Mouse (Mus musculus): ENCODE results near the gene Nrbp1.
"Not testable (repeated sequence)": the region's sequence is repeated elsewhere in the genome, so short reads cannot be mapped to it uniquely, and the experiment has no call there.

The Nrbp1 gene

DNA sequence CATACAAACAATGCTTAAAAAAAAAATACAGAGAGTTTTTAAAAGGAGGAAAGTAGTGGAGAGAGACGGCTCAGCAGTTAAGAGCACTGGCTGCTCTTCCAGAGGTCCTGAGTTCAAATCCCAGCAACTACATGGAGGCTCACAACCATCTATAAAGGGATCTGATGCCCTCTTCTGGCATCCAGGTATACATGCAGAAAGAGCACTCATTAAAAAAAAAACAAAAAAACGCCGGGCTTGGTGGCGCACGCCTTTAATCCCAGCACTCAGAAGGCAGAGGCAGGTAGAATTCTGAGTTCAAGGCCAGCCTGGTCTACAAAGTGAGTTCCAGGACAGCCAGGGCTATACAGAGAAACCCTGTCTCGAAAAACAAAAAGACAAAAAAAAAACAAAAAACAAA, 24.1 kb upstream of the Nrbp1 start:
- not testable (repeated sequence) for DNase-seq

DNA sequence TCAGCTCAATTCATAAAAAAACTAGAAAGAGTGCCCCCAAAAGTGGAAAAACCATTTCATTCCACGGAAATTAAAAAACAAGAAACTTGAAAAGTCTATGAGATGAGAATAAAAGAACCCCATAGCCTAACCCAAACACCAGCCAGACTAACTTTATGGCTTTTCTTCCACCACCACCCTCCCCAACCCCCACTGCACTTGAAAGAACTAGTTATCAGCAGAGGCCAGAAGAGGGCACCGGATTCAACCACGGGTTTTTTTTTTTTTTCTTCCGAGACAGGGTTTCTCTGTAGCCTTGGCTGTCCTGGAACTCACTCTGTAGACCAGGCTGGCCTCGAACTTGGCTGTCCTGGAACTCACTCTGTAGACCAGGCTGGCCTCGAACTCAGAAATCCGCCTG, 22.4 kb upstream of the Nrbp1 start:
- DNase-seq, result no peak

DNA sequence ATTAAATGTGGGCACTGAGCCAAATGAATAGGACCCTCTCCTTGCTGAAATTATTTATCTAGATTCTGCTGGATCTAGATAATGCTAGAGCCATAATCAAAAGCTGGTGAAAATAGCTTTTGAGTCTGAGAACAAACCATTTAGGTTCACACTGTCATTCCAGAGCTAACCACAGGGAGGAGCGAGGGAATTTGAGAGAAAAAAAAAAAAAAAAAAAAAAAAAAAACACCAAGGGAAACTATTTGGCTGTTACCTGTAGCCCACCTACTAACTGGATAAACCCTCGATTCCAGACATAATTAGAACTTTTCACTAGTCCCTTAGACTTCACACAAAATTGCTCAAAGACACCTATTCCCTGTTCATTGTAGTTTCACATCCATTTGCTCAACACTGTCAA, 21.6 kb upstream of the Nrbp1 start:
- DNase-seq, result no peak

DNA sequence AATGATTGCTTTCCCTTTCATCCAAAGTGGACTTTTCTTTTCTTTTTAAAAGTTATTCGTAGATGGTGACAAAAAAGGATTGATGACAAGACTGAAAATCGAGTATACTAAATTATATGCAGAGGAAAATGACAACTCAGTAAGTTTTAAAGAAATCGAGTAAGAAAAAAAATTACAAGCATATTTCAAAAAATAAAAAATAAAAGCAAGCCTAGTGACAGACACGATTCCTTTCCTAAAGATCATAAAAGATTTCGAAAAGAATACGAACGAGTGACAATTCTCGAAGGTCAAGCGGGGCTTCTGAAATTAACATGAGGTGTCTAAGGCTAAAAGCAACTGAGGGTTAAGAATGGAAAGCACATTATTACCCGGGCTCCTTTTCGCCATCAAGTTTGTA, 21.2 kb upstream of the Nrbp1 start:
- DNase-seq, result no peak

DNA sequence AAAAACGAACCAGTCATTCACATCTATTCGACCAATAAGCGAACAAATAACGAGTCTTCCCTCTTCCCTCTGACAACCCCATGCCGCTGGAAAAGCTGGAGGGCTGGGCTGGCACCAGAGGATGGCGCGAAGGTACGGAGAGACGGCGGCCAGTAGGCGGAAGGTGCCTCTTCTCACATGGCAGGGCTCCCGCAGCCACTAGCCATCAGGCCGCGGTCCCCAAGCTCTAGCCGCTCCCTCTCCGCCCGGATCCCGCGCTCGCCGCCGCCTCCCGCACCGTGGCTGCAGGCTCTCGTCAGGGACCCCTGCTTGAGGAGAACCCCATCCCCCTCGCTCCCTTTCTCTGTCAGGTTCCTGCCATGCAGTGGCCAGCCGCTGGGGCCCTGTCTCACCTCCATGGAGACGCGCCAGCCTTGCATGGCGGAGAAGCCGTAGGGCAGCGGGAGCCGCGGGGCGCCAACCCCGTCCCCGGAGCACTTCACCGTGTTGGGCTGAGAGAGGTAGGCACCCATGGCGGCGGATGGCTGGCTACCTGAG, 20.7 kb upstream of the Nrbp1 start:
- no peak for DNase-seq

DNA sequence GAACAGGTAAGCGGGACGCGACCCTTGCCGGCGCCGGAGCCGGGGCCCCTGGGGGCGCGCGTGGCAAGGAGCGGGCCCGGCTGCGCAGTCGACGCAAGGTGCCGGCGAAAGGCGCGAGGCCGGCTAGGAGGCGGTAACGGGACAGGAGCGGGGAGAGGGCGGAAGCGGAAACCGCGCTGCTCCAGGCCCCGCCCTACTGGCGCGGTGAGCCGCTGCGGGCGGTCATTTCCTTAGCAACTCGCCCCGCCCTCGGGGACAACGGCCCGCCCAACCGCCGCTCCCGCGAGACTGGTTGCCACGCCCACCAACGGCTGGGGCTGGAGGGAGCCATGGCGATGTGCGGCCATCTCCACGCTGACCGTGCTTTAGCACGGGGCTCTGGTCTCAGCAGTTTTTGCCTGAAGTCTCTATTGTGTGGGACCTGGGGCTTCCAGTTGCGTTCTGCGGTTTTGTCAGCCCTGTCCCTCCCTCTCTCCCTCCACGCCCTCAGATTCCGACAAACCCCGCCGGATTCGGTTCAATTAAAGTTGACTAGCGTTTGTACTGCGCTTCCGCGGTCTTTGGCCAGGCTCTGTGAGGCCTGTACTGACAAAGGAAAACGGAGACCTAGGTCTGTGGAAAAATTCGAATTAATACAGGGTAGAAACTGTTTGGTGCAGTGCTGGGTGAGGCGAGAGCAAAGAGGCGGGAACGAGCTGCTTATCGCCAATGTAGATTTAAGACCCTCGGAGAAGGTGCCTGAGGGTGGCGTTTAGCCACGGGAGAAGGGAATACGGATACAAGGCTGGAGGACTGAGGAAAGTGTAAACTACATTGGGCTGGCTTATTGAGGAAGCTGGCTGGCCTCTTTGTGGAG, 20.0 kb upstream of the Nrbp1 start, which contains the start of gene Ppm1g:
Ppm1g (minus strand) TSS at position 240 of the 856 bp plus-strand sequence.
- DNase-seq, result peak; percentile 95

DNA sequence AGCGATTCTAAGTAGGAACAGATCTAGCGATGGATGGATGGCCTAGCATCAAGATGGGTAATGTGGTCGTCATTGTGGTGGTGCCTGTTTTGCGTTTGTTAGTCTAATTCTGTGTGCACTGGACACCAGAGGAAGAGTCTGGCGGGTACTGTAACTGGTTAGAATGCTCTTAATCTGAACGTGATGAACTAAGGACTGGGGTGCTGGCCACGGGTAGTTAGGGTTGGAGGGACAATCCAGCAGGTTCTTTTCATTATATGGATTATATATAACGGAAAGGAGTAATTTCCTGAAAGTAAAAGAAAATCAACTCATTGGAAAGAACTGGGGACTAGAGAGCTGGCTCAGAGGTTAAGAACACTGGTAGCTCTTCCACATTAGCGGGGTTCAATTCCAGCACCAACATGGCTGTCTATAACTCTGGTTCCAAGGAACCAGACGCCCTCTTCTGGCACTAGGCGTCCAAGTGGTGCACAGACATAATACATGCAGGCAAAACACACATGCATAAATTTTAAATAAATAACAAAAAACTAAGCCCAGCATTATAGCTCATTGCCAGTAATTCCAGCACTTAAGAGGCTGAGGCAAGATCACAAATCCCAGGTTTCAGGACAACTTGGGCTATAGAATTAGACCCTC, 19.2 kb upstream of the Nrbp1 start:
- DNase-seq, result no peak

DNA sequence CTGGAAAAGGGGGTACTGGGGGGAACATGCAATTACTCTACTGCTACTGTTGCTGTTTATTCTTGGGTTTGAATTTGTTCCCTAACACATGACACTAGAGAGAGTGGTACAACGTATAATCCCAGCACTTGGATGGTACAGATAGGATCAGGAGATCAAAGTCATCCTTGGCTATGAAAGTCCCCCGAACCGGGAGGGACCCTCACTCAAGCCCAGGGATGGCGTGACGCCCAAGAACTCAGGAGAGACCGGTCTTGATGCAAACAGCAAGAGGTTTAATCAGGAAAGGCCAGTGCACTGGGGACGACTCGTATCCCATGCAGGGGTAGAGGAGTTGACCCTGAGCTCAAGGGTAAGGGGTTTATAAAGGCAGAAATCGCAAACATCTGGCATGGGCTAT, 18.0 kb upstream of the Nrbp1 start:
- DNase-seq, result no peak

DNA sequence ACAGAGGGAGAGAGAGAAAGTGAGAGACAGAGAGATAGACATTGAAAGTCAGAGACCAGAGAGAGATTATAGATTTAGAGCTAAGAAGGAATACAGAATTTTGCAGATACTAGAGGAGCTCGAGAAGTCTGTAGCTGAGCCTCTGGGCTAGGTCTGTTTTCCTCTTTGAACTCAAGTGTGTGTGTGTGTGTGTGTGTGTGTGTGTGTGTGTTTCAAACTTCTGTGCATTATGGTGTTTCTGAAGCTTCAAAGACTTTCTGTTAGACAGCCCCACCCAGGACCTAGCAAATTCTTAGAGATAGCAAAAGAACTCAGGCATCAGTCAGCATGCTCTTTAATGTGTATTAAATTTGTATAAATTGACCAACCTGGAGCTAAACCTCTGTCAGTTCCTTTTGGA, 14.0 kb upstream of the Nrbp1 start:
- no peak for DNase-seq

DNA sequence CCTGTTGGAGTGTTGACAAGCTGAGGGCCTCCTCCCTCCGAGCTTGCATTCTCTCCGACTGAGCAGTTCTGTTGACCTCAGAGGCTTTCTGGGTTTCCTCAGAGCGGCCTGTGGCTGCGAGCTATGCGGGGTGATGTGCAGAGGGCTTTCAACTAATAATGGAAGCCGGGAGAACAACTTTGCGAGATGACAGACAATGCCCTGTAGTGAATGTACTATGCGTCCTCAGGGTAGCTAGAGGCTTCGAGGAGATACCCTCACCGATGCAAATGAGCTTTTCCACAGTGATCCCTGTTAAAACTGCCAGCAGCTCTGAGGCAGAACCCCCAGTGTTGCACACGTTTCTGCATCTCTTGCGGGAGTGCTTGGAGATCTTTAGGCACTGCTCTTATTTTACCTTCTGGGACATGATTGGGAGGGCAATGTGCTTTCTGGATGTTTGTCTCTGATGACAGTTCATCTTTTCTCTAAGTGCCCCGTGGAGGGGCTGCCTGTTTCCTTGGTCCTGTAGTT, 914 bp downstream of the Nrbp1 start:
- no peak for DNase-seq

DNA sequence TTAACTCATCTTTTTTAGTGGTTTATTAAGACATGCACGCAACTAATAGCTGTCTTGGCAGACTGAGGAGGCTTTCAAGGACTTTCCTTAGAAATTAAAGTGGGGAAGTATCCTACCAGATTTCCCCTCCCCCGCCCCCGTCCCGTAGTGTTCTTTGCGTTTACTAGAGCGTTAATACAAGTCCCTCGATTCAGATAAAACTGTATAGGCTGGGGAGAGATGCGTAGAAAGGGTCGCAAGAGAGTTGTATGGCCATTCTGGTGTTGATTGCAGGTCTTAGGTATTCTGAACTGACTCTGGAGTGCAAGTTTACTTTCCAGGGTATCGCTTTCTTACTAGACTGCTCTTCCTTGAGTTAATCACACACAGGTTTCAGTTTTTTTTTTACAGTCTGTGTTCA, 1.5 kb downstream of the Nrbp1 start:
- DNase-seq, result no peak

DNA sequence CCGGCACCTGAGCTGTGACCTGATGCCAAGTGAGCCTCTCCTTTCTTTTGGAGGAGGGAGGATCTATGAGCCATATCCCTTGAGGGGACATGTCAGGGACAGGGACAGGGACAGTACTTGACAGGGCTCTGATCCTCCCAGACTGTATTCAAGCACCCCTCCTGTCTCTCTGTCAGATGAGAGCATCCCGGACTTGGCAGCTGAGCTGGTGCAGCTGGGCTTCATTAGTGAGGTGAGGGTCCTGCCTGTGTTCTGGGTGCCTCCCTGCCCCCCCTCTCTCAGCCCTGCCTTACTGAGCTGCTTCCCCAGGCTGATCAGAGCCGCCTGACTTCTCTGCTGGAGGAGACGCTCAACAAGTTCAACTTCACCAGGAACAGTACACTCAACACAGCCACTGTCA, 10.1 kb downstream of the Nrbp1 start:
- no peak for DNase-seq

DNA sequence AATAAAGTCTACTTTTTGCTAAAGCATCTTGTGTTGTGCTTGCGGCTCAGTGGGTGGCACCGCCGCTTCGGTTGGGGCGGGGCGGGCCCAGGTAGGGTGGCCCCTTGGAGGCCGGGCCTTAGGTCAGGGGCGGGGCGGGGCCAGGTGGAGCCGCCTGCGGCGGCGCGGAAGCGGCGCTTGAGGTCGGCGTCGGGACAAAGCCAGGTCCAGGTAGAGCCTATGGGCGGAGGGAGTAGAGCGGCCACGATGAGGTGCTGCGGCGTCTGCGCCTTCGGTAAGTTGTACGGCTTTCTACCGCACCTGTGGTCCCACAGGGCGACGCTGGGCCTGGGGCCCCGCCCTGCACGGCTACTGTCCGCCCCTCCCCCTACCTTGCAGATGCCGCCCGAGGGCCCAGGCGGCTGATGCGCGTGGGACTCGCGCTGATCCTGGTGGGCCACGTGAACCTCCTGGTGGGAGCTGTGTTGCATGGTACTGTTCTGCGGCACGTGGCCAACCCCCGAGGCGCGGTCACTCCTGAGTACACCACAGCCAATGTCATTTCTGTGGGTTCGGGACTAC, 11.0 kb downstream of the Nrbp1 start, which contains the start of gene Krtcap3:
Krtcap3 (plus strand) TSS at position 151 of the 561 bp plus-strand sequence.
- DNase-seq, result no peak

DNA sequence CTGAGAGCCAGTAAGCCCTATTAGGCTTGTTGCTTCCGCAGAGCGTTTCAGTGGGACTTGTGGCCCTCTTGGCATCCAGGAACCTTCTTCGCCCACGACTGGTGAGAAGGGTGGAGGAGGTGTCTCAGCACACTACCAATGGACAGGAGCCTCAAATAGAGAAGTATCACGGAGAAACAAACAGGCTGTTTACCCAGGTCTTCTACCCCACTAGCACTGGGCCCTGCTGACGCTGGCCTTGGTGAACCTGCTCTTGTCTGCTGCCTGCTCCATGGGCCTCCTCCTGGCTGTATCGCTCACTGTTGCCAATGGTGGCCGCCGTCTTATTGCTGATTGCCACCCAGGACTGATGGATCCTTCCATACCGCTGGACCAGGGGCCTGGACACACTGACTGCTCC, 11.5 kb downstream of the Nrbp1 start:
- no peak for DNase-seq

DNA sequence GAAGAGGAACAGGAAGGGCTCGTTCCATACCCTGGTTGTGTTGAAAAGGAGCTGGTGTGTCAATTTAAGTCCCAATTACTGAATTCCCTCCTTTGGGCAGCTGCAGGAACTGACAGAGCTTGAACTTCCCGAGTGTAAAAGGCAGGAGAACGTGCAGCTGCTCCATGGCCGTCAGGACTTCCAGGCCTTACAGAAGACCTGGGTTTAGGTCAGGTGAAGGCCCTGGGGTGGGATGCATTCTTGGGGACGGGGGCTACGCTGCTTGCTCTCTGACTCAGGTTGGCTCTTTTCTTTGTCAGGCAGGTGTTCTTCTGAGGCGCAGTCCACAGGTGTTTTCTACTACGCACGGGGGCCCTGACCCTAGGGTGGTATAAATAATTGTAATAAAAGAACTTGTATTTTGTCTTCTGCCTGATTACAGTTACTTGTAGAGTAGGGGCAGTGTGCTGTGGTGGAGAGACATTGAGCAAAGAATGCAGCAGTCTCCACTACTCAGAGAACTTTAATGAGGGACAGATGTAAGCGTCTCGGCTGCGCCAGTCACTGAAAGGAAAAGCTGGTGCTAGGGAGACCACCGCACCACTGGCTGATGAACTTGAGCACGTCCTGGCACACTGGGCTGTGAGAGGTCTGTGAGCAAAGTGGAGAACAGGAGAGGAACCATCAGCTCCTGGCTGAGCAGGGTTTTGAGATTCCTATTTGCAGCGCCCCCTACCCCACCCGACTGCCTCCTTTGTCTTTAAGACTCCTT, 12.3 kb downstream of the Nrbp1 start:
- no peak for DNase-seq

DNA sequence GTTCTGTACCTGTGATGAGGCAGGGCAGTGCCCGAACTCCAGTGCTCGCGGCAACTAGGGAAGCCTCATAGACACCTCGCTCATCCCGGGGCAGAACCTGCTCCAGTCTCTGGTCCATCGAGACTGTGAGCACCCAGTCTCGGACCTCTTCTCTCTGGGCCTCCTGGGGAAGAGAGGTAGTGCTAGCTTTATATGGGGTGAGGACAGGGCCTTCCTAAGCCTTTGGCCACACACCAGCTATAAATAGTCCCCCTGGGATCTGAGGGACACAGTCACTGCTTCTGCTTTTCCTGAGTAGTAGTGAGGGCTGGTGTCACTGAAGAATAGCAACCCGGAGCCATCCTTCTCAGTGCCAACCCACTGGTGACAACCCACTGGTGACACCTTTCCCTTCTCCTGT, 13.1 kb downstream of the Nrbp1 start:
- DNase-seq, result no peak

DNA sequence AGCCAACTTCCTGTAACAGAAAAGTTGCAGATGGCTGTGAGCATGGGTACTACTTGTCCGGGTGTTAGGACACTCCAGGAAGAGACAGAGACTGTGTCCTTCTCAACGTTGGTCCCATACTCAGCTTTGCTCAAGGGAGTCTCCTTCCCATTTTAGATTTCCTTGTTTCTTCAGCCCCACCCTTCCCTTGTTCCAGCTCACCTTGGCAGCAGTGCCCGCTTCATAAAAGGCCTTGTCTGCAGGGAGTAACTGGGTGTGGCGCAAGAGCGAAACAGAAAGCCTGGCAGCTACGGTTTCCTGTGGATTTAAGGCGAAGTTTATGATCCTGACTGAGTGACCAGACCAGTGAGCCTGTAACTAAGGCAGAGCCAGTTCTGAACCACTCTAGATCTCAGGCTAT, 13.8 kb downstream of the Nrbp1 start:
- DNase-seq, result no peak

DNA sequence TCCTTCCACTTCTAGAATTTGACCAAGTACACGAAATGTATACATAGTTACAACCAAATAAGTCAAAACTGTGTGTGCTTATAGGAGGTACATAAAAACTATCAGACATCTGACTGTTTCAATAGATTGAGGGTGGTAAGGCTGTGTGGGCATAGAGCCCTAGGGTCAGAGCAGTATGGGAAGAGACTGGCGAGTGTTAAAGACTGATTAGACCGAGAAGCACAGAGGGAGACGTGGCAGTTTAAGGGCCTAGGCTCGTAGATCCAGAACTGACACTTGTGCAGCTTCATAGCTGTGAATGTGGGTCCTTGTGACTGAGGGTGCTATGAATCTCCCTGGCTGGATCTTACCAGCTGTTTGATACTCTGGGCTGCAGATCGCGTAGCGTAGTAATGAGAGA, 14.2 kb downstream of the Nrbp1 start:
- no peak for DNase-seq

DNA sequence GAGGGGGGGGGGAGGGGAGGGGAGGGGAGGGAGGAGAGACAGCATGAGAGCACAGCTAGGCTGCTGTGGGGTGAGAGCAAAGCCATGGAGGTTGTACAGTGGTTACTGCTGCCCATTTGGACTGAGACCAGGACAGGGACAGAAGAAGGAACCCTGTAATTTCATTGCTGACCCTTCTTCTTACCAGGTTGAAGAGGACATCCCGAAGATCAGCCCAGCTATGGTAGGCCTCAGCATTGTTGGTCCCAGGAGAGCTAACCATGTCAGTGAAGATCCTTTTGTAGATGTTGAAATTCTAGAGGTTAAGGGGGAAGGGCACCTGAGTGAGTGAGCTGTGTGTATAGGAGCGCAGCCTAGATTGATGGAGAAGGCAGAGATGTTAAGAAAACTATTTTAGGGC, 14.7 kb downstream of the Nrbp1 start:
- no peak for DNase-seq

DNA sequence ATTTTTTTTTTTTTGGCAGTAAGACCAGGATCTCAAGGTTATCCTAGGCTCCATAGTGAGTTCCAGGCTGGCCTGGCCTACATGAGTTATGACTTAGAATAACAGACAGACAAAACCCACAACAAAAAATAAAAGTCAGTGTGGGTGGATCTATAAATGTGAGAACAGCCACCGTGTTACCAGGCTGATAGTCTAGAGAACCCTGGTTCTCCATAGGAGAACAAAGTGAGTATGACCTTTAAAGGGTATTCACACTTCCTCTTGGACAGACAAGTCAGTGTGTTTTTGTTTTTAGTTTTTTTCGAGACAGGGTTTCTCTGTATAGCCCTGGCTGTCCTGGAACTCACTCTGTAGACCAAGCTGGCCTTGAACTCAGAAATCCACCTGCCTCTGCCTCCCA, 15.3 kb downstream of the Nrbp1 start:
- DNase-seq, result no peak

DNA sequence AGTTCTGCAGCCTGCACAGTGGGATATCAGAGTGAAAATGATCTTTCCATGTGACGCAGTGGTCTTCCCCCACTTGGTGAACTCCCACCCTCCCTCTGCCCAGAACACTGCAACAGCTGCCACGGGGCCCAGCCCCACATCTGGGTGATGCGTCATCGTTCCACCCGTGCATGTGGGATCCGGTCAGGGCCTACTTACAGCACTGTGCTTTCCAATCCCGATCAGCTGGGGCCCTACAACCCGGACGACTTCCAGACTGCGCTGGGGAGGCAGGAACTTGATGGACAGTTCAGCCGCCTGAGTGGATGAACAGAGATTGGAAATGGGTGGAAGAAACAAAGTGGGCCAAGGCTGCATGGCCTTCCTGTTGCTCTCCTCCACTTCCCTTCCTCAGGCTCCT, 17.0 kb downstream of the Nrbp1 start:
- DNase-seq, result no peak

DNA sequence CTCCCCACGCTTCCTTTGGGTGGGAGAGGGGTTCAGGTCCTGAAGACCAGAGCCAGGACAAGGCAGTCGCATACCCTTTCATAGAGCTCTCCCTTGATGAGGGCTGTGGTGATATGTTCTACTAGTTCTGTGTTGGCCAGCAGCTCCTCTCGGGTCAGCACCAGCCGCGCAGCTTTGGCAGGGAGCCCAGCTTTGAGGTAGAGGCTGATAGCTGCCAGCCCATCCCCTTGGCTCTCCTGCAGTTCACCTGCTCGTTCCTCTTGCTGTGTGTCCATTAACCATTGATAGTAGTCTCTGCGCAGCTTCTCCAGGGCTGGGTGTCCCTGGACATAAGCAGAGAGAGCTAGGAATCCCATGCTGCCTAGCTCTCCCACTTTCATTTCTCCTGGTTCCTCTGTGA, 25.4 kb downstream of the Nrbp1 start:
- DNase-seq, result no peak

DNA sequence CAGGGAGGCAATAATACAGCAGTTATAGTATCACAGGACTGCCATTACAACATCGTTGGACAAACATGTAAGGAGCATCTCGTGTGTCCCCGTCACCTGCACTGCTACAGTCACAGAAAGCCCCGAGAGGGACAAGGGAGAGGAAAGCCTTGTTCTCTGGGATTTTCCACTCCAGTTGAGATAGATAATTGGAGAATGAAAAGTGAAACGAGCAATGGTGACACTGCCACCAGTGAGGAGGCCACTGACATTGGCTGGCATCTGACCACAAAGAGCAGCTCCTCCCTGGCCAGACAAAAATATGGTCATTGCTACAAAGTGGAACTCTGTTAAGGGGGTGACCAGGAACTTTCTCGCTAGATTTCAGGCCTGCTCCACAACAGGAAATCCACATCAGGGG, 27.0 kb downstream of the Nrbp1 start:
- no peak for DNase-seq

Data from cerebellum, adult 11 months (tissue).